Mouse (Mus musculus) intestine, embryonic 16.5 days (tissue): Measurements from ENCODE around the gene Tef. TPM values are rescaled to one million over a fixed set of nuclear protein-coding genes. Genes with fewer than 3 reads are reported as not detected.

Experiments used
- ATAC-seq: fragments of 200-750 bp; cut with Nextera tagmentation; 2 replicates; pipeline ENCODE4 v1.8.0; 2017; ENCODE audit warnings: moderate TSS enrichment, moderate library complexity
- H3K27ac ChIP-seq: fragments of 300-500 bp; sonication (generic); 2 replicates; pipeline ENCODE4 v1.5.1; 2014; ENCODE audit warnings: mild to moderate bottlenecking, low read length
- H3K27me3 ChIP-seq: fragments of 300-500 bp; sonication (generic); replicated peaks from 2 replicates; pipeline ENCODE4 v1.6.1; 2014; ENCODE audit warnings: low read length, control low read depth, mixed read lengths; ENCODE audit not compliant: control insufficient read depth, insufficient read depth
- H3K36me3 ChIP-seq: fragments of 300-500 bp; sonication (generic); 2 replicates; pipeline ENCODE4 v1.6.1; 2014; ENCODE audit warnings: low read length, control low read depth; ENCODE audit not compliant: control insufficient read depth, insufficient read depth
- H3K4me1 ChIP-seq: fragments of 300-500 bp; sonication (generic); 2 replicates; pipeline ENCODE4 v1.6.1; 2014; ENCODE audit warnings: low read length, control low read depth, mixed read lengths; ENCODE audit not compliant: control insufficient read depth, insufficient read depth
- H3K4me2 ChIP-seq: fragments of 300-500 bp; sonication (generic); 2 replicates; pipeline ENCODE4 v1.6.1; 2014; ENCODE audit warnings: low read depth, low read length, control low read depth
- H3K4me3 ChIP-seq: fragments of 300-500 bp; sonication (generic); 2 replicates; pipeline ENCODE4 v1.5.1; 2014; ENCODE audit warnings: mild to moderate bottlenecking, low read length
- H3K9ac ChIP-seq: fragments of 300-500 bp; sonication (generic); 2 replicates; pipeline ENCODE4 v1.6.1; 2014; ENCODE audit warnings: low read depth, low read length
- H3K9me3 ChIP-seq: fragments of 300-500 bp; sonication (generic); 2 replicates; pipeline ENCODE4 v1.6.1; 2016; ENCODE audit warnings: low read length, control low read depth; ENCODE audit not compliant: control insufficient read depth
- WGBS: fragments of 180-500 bp; shearing (Covaris S2); extraction: QIAGEN DNeasy Blood & Tissue Kit; methylation state at CpG from one replicate; pipeline ENCODE4 v1.1.7; 2014; 5-methylcytosine and 5-hydroxymethylcytosine counted together
- polyA plus RNA-seq: library from polyadenylated mRNA; unstranded; fragments of >200 nt; fragmentation: Nextera tagmentation; extraction: Ambion mirVana; gene quantifications from 2 replicates; pipeline ENCODE4 v1.2.1, GENCODE M21; 2015

Gene Tef
- 12.5 and 14.5 TPM in 2 replicates for polyA plus RNA-seq

DNA sequence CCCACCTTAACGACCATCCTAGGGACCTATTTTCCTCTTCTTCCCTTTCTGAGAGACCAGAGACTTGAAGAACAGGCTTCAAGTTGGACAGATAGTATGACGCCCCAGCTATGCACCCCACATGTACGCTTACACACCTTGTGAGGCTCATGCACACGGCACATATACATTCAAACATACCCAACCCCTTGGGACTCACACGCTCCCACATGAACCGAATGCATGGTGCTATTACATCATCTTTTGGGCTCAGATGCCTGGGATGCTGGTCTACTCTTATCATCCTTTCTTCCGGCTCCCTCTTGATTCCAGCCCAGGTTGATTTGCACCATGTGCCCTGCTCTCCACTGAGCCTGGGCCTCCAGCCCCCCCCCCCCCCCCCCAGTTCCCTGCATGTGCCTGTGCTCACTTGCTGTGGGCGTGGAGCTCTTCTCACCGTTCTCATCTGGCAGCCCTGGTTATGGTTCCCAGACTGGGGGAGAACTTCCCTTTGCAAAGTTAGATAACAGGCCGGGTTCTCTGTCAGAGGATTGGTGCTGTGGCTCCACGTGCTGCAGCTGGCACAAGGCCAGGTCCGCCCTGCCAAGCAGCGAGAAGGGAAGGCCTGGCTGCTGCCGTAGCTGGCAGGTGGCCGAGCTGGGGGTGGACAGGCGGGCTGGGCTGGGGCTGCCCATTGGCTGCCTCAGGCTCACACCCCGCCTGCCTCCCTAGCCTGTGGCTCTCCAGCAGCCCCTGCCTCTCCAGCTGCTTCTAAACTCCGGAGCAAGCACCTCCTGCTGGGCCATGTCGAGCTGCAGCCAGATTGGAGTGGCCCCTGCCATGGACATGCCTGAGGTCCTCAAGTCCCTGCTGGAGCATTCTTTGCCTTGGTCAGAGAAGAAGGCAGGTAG is at the start of gene Tef:
Gene Tef (plus strand): TSS at position 421 of the 890 bp plus-strand sequence.
- Histone ChIP-seq H3K9ac (peak within 1 kb of the TSS; percentile 60), H3K36me3 (no peaks in the 10 kb centered on the region), H3K27me3 (no peaks in the 10 kb centered on the region), H3K27ac (peak within 1 kb of the TSS; percentile 75), H3K9me3 (no peaks in the 10 kb centered on the region), H3K4me2 (peak within 1 kb of the TSS; percentile 59), H3K4me1 (peaks cover 34% of the 10 kb centered on the region), H3K4me3 (peak within 1 kb of the TSS; percentile 43)
- WGBS, result 17% methylated on average over 19 of the region's 19 CpGs
- peak; percentile 98 for ATAC-seq

DNA sequence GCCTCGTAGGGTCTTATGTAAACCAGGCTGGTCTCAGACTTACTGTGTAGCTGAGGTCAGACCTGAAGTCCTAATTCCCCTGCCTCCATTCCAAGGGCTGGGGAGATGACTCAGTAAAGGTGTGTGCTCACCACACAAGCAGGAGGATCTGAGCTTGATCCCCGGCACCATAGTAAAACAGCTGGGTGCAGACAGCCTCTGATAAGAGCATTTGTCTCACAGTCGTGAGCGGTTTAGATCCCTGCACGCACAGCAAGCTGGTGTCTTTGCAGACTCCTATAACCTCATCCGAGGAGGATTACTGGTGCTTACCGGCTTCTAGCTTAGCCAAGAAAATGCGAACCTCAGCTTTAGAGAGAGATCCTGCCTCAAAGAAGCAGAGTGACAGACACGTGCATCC is 48.6 kb upstream of the Tef start:
- no peak for ATAC-seq
- Histone ChIP-seq H3K9ac (no peak overlapping the region), H3K4me1 (peaks cover 3% of the 10 kb centered on the region; the same call in 1 of the 2 replicates), H3K27ac (no peak overlapping the region), H3K4me3 (no peak overlapping the region), H3K27me3 (no peaks in the 10 kb centered on the region), H3K9me3 (no peaks in the 10 kb centered on the region), H3K36me3 (no peaks in the 10 kb centered on the region), H3K4me2 (no peak overlapping the region)
- WGBS, result 93% methylated on average over 9 of the region's 9 CpGs

DNA sequence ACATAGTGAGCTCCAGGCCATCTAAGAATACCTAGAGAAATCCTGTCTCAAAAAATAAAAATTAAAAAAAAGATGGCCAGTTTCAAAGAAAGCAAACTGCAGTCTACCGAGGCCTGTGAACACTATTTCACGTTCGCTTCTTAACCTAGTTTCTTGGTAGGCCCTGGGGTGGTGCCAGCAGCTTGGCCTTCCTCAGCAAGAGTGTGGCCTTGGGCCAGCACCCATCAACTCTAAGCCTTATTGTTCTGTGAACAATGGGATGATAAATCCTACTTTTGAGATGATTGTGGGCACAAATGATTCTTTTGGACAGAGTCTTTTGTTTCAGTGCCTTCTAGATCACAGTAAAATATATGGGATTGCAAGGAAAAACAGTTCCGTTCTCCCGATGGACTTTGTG is 43.5 kb upstream of the Tef start:
- 0 out of 2 replicates have a peak, but pooled peaks cover 4% of the 10 kb centered on the region for H3K4me1 ChIP-seq
- no peaks in the 10 kb centered on the region for H3K9me3 ChIP-seq
- H3K27ac ChIP-seq, result no peak overlapping the region
- WGBS, result 89% methylated on average over 5 of the region's 5 CpGs
- no peak overlapping the region for H3K9ac ChIP-seq
- no peak overlapping the region for H3K4me3 ChIP-seq
- ATAC-seq, result no peak
- 0 out of 2 replicates have a peak, but pooled peaks cover 2% of the 10 kb centered on the region for H3K36me3 ChIP-seq
- no peak overlapping the region for H3K4me2 ChIP-seq
- H3K27me3 ChIP-seq, result no peaks in the 10 kb centered on the region

DNA sequence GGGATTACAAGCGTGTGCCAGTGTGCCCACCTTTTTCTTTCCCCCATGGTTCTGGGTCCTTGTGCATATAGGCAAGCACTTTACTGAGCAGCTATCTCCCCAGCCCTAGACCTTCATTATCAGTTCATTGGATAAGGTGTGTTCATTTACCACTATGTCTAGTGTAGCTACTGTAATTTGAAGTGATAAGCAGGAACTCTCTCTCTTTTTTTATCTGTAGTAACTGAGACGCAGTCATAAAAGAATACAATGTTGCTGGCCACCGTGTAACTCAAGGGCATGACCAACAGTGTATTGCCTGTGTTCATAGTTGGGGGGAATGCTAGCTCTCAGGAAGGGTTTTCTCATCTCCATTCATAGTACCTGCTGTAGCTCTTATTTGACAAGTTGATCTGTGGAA is 42.7 kb upstream of the Tef start:
- 0 out of 2 replicates have a peak, but pooled peaks cover 4% of the 10 kb centered on the region for H3K4me1 ChIP-seq
- no peak overlapping the region for H3K27ac ChIP-seq
- peak; percentile 74; the same call in 1 of the 2 replicates for ATAC-seq
- H3K4me2 ChIP-seq, result no peak overlapping the region
- WGBS, result 67% methylated on average over 3 of the region's 3 CpGs
- H3K36me3 ChIP-seq, result 0 out of 2 replicates have a peak, but pooled peaks cover 2% of the 10 kb centered on the region
- no peaks in the 10 kb centered on the region for H3K9me3 ChIP-seq
- H3K27me3 ChIP-seq, result no peaks in the 10 kb centered on the region
- no peak overlapping the region for H3K4me3 ChIP-seq
- no peak overlapping the region for H3K9ac ChIP-seq

DNA sequence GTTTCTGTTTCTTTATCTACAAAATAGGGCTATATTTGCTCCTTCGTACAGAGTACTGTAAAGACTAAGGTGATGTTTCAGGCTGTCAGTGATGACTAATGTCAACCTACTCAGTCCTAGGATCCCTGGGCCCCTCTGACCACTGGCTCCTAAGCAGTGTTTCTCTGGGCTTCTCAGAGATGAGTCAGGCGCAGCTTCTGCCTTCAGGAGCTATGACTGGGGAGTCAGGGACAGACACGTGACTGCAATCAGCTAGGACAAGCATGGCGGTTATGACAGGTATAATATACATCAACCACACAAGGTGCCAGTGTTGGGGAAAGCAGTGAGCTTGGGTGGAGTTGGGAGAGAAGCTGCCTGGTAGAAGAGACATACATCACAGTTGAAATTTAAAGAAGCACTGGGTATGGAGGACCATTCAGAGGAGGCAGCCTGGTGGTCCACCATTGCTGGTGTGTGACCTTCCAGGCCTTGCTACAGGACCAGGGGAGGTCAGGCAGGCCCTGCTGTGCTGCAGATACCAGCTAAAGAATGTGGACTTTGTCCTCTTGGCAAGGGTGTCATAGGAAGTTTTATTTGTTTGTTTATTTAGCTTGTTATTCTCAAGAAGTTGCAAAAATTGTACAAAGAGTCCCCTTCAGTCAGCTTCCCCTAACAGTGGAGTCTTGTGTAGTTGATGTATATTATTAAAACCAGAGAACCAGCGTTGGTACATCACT is 41.7 kb upstream of the Tef start:
- Histone ChIP-seq H3K4me2 (no peak overlapping the region), H3K36me3 (0 out of 2 replicates have a peak, but pooled peaks cover 2% of the 10 kb centered on the region), H3K9me3 (no peaks in the 10 kb centered on the region), H3K27me3 (no peaks in the 10 kb centered on the region), H3K27ac (no peak overlapping the region), H3K4me1 (0 out of 2 replicates have a peak, but pooled peaks cover 4% of the 10 kb centered on the region), H3K4me3 (no peak overlapping the region), H3K9ac (no peak overlapping the region)
- WGBS, result 86% methylated on average over 5 of the region's 5 CpGs
- ATAC-seq, result no peak; the same call in 1 of the 2 replicates

DNA sequence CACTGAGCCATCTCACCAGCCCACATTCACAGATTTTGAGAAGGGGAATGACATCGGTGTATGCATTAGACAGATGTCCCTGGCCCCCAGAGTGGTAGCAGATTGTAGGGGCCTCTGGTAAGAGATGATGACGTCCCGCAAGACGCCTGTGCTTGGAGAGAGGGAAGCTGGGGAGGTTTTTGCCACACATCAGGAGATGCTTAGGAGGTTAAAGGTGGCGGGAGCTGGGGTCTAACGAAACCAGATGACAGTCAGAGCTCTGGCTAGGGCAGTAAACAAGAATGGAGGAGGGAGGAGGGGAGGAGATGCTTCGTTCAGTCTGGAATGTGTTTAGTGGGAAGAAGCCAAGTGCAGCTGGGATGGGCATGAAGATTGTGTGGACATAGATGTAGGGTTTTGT is 40.8 kb upstream of the Tef start:
- Histone ChIP-seq H3K27me3 (no peaks in the 10 kb centered on the region), H3K9me3 (no peaks in the 10 kb centered on the region), H3K9ac (no peak overlapping the region), H3K4me3 (no peak overlapping the region), H3K27ac (no peak overlapping the region), H3K4me1 (0 out of 2 replicates have a peak, but pooled peaks cover 4% of the 10 kb centered on the region), H3K36me3 (0 out of 2 replicates have a peak, but pooled peaks cover 2% of the 10 kb centered on the region), H3K4me2 (no peak overlapping the region)
- no peak for ATAC-seq
- 87% methylated on average over 7 of the region's 7 CpGs for WGBS

DNA sequence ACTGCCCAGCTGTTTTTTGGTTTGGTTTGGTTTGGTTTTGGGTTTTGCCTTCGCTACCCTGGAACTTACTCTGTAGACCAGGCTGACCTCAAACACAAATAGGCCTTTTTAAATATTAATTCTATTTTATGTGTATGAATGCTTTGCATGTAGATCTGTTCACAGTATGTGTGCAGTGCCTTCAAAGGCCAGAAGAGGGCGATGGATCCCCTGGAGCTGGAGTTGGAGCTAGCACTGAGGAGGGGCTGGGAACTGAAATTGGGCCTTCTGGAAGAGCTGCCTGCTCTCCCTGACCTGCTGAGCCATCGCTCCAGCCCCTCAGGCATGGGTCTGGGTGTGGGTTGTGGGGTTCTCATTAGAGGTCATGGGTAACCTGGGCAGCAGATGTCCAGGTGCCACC is 40.3 kb upstream of the Tef start:
- H3K9ac ChIP-seq, result no peak overlapping the region
- no peaks in the 10 kb centered on the region for H3K9me3 ChIP-seq
- WGBS, result 90% methylated on average over 3 of the region's 3 CpGs
- H3K4me1 ChIP-seq, result 0 out of 2 replicates have a peak, but pooled peaks cover 4% of the 10 kb centered on the region
- H3K36me3 ChIP-seq, result 0 out of 2 replicates have a peak, but pooled peaks cover 2% of the 10 kb centered on the region
- H3K4me2 ChIP-seq, result no peak overlapping the region
- no peak overlapping the region for H3K27ac ChIP-seq
- no peaks in the 10 kb centered on the region for H3K27me3 ChIP-seq
- no peak overlapping the region for H3K4me3 ChIP-seq
- ATAC-seq, result no peak

DNA sequence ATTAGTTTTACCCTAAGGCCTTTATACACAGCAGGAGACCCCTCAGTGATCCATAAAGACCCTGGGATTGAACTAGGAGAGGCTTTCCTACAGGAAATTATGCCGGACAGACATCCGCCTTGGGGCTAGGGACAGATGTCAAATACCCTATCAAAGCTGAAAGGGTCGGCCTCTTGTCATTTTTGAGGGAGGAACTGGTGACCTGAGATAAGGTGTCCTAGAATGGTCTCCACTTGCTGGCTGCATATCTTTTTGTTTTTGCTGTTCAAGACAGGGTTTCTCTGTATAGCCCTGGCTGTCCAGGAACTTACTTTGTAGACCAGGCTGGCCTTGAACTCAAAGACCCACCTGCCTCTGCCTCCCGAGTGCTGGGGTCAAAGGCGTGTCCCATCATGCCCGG is 37.6 kb upstream of the Tef start:
- H3K4me3 ChIP-seq, result no peak overlapping the region
- H3K4me1 ChIP-seq, result 0 out of 2 replicates have a peak, but pooled peaks cover 4% of the 10 kb centered on the region
- H3K27me3 ChIP-seq, result no peaks in the 10 kb centered on the region
- no peak for ATAC-seq
- peaks cover 4% of the 10 kb centered on the region; the same call in 1 of the 2 replicates for H3K36me3 ChIP-seq
- H3K4me2 ChIP-seq, result no peak overlapping the region
- 89% methylated on average over 6 of the region's 6 CpGs for WGBS
- H3K9ac ChIP-seq, result no peak overlapping the region
- H3K27ac ChIP-seq, result no peak overlapping the region
- H3K9me3 ChIP-seq, result no peaks in the 10 kb centered on the region

DNA sequence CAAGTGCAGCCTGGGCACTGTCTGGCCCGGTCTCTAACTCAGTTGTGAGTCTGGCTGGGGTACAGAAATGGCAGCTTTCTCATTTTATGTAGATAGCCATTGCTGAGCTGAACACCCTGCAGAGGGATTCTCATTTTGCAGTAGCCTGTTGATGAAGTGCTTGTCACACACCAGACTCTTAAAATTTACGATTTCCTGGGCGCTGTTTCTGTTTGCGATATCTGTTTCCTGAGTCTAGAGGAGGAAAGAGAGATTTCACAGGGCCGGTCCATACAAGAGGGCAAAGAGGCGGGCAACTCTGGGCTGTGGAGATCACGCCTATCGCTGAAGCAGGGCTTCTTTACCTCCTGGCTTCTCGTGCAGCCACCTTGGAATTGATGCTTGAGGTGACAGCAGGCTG is 36.6 kb upstream of the Tef start:
- Histone ChIP-seq H3K27me3 (no peaks in the 10 kb centered on the region), H3K4me2 (no peak overlapping the region), H3K36me3 (peaks cover 4% of the 10 kb centered on the region; the same call in 1 of the 2 replicates), H3K9ac (no peak overlapping the region), H3K4me1 (0 out of 2 replicates have a peak, but pooled peaks cover under 1% of the 10 kb centered on the region), H3K27ac (no peak overlapping the region), H3K4me3 (no peak overlapping the region), H3K9me3 (no peaks in the 10 kb centered on the region)
- no peak for ATAC-seq
- 67% methylated on average over 9 of the region's 9 CpGs for WGBS
